Mouse (Mus musculus) forebrain, embryonic 12.5 days (tissue): ENCODE data around the gene Treml4. TPM values are rescaled to one million over a fixed set of nuclear protein-coding genes. Genes with fewer than 3 reads are reported as not detected.

ENCODE experiments used
- ATAC-seq: fragments of 200-750 bp; cut with Nextera tagmentation; 2 replicates; pipeline ENCODE4 v1.8.0; 2017; ENCODE audit warnings: moderate TSS enrichment; ENCODE audit not compliant: low FRiP score
- H3K27ac ChIP-seq: fragments of 300-500 bp; sonication (generic); 2 replicates; pipeline ENCODE4 v1.5.1; 2016; ENCODE audit warnings: mild to moderate bottlenecking
- H3K27me3 ChIP-seq: fragments of 300-500 bp; sonication (generic); 2 replicates; pipeline ENCODE4 v1.6.1; 2016; ENCODE audit warnings: mild to moderate bottlenecking
- H3K36me3 ChIP-seq: fragments of 300-500 bp; sonication (generic); replicated peaks from 2 replicates; pipeline ENCODE4 v1.6.1; 2016; ENCODE audit warnings: mild to moderate bottlenecking
- H3K4me1 ChIP-seq: fragments of 300-500 bp; sonication (generic); 2 replicates; pipeline ENCODE4 v1.6.1; 2016
- H3K4me2 ChIP-seq: fragments of 300-500 bp; sonication (generic); 2 replicates; pipeline ENCODE4 v1.6.1; 2016; ENCODE audit warnings: mild to moderate bottlenecking, moderate library complexity
- H3K4me3 ChIP-seq: fragments of 300-500 bp; sonication (generic); replicated peaks from 2 replicates; pipeline ENCODE4 v1.5.1; 2016; ENCODE audit warnings: mild to moderate bottlenecking
- H3K9ac ChIP-seq: fragments of 300-500 bp; sonication (generic); 2 replicates; pipeline ENCODE4 v1.6.1; 2016; ENCODE audit warnings: mild to moderate bottlenecking
- H3K9me3 ChIP-seq: fragments of 300-500 bp; sonication (generic); 2 replicates; pipeline ENCODE4 v1.6.1; 2016
- WGBS: fragments of 180-500 bp; shearing (Covaris S2); methylation state at CpG from one replicate; pipeline ENCODE4 v1.1.7; 2016; 5-methylcytosine and 5-hydroxymethylcytosine counted together
- polyA plus RNA-seq: library from polyadenylated mRNA; unstranded; fragments of >200 nt; fragmentation: Nextera tagmentation; extraction: Ambion mirVana; gene quantifications from 2 replicates; pipeline ENCODE4 v1.2.1, GENCODE M21; 2016

Gene Treml4
- polyA plus RNA-seq, 1 experiment from 2014 or later = 0.41 TPM

DNA sequence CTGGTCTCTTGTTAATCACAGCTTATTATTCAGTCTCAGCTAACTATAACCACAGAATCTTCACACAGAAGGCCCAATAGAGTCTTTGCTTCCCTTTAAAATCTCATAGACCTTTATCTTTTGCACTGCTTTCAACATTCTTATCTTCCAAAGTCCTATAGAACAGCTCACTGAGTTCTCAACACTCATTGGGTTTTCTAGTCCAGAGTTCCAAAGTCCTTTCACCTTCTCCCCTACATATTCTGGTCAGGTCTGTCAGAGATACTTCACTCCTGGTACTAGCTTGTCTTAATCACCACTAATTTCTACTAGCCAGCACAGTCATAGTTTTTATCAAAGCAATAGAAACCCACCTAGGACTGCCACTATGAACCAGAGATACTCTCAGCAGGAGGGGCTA is 7.5 kb upstream of the Treml4 start:
- Histone ChIP-seq H3K36me3 (no peaks in the 10 kb centered on the region), H3K27ac (no peak overlapping the region), H3K4me3 (no peak overlapping the region), H3K27me3 (0 out of 2 replicates have a peak, but pooled peaks cover 7% of the 10 kb centered on the region), H3K4me1 (0 out of 2 replicates have a peak, but pooled peaks cover 3% of the 10 kb centered on the region), H3K4me2 (no peak overlapping the region), H3K9me3 (peaks cover 9% of the 10 kb centered on the region; the same call in 1 of the 2 replicates), H3K9ac (no peak overlapping the region)
- ATAC-seq = no peak

DNA sequence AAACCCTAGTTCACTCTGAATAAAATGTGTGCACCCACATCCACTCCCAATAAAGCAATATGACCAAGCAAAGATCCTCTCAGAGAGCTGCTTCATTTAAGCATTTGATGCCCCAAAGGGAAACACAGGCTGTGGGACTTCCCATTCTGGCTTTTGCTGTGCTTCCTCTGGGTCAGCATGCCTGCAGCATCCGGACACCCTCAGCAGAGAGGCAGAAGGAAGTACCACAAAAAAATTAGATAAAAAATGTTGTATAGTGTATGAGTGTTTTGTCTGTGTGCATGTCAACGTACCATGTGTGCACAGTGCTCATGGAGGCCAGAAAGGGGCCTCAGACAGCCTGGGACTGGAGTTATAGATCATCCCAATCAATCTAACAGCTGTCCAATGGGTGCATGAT is 2.2 kb upstream of the Treml4 start:
- ATAC-seq = no peak
- Histone ChIP-seq H3K27me3 (no peaks in the 10 kb centered on the region; the same call in 1 of the 2 replicates), H3K4me3 (no peak overlapping the region), H3K36me3 (no peaks in the 10 kb centered on the region), H3K27ac (no peak overlapping the region), H3K4me2 (no peak overlapping the region), H3K4me1 (peaks cover 11% of the 10 kb centered on the region), H3K9me3 (peaks cover 9% of the 10 kb centered on the region; the same call in 1 of the 2 replicates), H3K9ac (no peak overlapping the region)
- 88% methylated on average over 2 of the region's 2 CpGs for WGBS

DNA sequence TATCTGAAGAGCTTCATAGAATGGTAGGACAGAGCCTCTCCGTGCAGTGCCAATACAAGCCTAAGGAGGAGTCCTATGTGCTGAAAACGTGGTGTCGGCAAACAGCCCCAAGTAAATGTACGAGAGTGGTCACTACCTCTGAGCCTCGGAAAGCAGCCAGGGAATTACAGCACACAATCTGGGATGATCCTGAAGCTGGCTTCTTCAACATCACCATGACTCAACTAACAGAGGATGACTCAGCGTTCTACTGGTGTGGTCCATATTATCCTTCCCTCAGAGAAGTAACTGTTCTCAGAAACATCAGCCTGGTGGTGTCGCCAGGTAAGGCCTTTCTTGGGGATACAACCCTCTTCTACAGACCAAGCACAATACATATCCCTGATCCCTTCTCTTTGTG is 567 bp downstream of the Treml4 start:
- Histone ChIP-seq H3K4me1 (peaks cover 11% of the 10 kb centered on the region), H3K27ac (no peak overlapping the region), H3K4me2 (no peak overlapping the region), H3K9ac (no peak overlapping the region), H3K4me3 (no peak overlapping the region), H3K9me3 (no peaks in the 10 kb centered on the region), H3K27me3 (peaks cover 4% of the 10 kb centered on the region), H3K36me3 (no peaks in the 10 kb centered on the region)
- WGBS = 90% methylated on average over 7 of the region's 7 CpGs
- no peak for ATAC-seq

DNA sequence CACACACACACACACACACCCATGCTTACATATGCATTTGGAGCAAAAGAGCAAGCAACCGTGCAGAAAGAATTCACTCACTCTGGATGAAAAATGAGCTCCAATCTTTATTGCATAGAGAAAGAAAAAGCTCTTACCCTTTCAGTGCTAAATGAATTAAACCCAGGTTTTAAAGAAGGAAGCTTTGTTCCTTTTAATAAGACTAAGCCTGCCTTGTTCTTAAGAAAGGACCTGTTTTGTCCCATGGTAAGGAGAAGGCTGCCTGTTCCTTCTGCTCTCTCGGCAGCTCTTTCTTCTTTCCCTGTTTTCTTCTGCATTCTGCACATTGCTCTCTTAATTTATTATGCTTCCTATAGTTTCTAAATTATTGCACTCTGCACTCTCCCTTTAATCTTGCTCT is 2.0 kb downstream of the Treml4 start:
- Histone ChIP-seq H3K9ac (no peak overlapping the region), H3K4me1 (peaks cover 11% of the 10 kb centered on the region), H3K4me3 (no peak overlapping the region), H3K9me3 (no peaks in the 10 kb centered on the region), H3K4me2 (no peak overlapping the region), H3K27ac (0 out of 2 replicates have a peak overlapping the region, but pooled peaks have one; percentile 36), H3K36me3 (no peaks in the 10 kb centered on the region), H3K27me3 (peaks cover 4% of the 10 kb centered on the region)
- ATAC-seq = no peak; the same call in 1 of the 2 replicates
- 6% methylated on average over 2 of the region's 2 CpGs for WGBS

DNA sequence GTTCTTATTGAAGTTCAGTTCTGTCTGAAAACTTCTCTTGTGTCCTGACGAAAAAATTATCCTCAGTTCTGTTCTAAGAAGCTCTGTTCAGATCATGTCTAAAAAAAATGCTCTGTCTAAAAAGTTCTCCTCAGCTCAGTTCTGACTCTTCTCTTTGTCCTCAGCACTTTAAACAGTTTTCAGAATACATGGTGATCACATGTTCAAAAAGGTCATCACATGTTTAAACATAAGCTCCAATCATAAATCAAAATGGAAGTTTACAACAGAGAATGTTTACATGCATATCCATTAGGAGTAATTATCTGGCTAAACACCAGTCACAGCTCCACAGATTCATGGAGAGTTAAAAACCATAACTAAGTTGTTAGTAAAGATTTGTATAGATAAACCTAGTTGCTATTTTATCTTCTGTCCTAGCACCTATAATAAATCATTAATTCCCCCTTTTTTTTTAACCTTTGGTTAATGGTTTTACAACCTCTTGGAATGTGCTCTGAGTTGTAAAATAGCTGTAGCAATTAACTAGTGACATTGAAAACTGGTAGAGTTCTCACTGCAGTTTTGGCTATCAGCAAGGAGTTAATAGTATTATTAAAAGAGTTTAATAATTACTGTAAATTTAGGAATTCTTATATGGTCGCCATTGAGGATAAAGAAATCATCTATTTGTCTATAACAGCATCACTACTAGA is 2.7 kb downstream of the Treml4 start:
- no peaks in the 10 kb centered on the region for H3K36me3 ChIP-seq
- H3K27ac ChIP-seq = 0 out of 2 replicates have a peak overlapping the region, but pooled peaks have one; percentile 36
- H3K4me2 ChIP-seq = no peak overlapping the region
- H3K9ac ChIP-seq = no peak overlapping the region
- no peaks in the 10 kb centered on the region for H3K9me3 ChIP-seq
- 40% methylated on average over 2 of the region's 2 CpGs for WGBS
- H3K4me1 ChIP-seq = peaks cover 11% of the 10 kb centered on the region
- H3K27me3 ChIP-seq = peaks cover 4% of the 10 kb centered on the region
- H3K4me3 ChIP-seq = no peak overlapping the region
- no peak for ATAC-seq

DNA sequence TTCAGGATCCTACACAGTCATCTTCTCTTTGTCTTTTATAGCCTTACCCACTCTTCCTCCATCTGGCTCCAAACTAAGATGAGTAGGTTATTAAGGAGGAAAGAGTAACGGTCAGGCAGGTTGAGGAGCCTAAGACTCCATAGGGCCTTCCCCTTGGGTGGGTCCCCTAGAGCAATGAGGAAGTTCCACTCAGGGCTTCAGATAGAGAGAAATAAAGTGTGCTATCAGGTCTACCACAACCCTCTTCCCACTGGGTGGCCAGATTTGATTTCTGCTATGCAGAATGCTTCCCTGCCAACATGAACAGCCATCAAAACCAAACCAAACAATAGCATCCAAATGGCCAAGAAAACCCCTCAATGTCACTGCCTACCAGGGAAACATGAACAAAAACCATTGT is 3.5 kb downstream of the Treml4 start:
- Histone ChIP-seq H3K9me3 (no peaks in the 10 kb centered on the region), H3K27ac (no peak overlapping the region), H3K36me3 (no peaks in the 10 kb centered on the region), H3K4me3 (no peak overlapping the region), H3K4me1 (peaks cover 11% of the 10 kb centered on the region), H3K9ac (no peak overlapping the region), H3K4me2 (no peak overlapping the region), H3K27me3 (peaks cover 4% of the 10 kb centered on the region)
- 91% methylated on average over 1 of the region's 1 CpGs for WGBS
- ATAC-seq = no peak

DNA sequence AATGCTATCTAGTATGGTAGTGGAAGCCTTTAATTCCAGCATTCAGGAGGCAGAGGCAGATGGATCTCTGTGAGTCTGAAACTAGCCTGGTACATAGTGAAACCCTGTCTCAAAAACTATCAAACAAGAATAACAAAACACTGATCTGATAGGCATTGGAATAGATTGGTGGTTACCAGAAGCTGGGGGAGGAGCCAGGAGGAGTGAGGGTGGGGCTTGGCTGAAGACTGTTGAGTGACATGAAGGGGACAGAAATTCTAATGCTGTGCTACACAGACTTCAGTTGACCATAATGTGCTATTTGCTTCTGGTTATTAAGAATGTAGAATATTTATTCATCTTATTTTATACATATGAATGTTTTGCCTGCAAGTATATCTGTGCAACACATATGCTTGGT is 4.2 kb downstream of the Treml4 start:
- H3K9me3 ChIP-seq = no peaks in the 10 kb centered on the region
- no peak overlapping the region for H3K4me2 ChIP-seq
- H3K27me3 ChIP-seq = peaks cover 4% of the 10 kb centered on the region
- H3K9ac ChIP-seq = no peak overlapping the region
- ATAC-seq = no peak
- peaks cover 11% of the 10 kb centered on the region for H3K4me1 ChIP-seq
- H3K4me3 ChIP-seq = no peak overlapping the region
- no peaks in the 10 kb centered on the region for H3K36me3 ChIP-seq
- H3K27ac ChIP-seq = no peak overlapping the region

GRCm38 (mm10) chr17:48269833-48270232 is 5.7 kb downstream of the Treml4 start:
- WGBS = 77% methylated on average over 4 of the region's 4 CpGs
- H3K4me2 ChIP-seq = no peak overlapping the region
- no peak overlapping the region for H3K27ac ChIP-seq
- H3K4me1 ChIP-seq = peaks cover 11% of the 10 kb centered on the region
- no peaks in the 10 kb centered on the region for H3K36me3 ChIP-seq
- H3K9me3 ChIP-seq = no peaks in the 10 kb centered on the region
- no peak overlapping the region for H3K9ac ChIP-seq
- H3K27me3 ChIP-seq = peaks cover 4% of the 10 kb centered on the region; the same call in 1 of the 2 replicates
- no peak for ATAC-seq
- no peak overlapping the region for H3K4me3 ChIP-seq

DNA sequence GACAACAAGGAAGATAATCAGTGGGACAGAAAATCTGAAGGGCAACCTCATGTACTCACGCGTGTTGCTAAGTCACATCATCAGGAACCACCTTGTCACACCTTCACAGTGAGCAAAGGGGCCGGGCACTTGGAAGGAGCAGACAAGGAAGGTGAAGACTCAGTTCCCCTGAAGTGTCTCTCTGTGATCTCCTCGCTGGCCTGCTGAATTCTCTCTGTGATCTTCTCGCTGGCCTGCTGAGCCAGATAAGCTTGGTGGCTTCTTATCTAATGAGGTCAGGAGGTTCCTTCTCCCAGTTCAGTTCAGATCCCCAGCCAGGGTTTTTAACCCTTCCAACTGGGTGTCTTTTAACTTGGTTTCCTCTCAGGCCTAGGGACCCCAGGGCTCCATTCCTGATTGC is 8.1 kb downstream of the Treml4 start:
- no peak overlapping the region for H3K4me3 ChIP-seq
- ATAC-seq = no peak
- no peak overlapping the region for H3K9ac ChIP-seq
- no peaks in the 10 kb centered on the region for H3K36me3 ChIP-seq
- H3K9me3 ChIP-seq = no peaks in the 10 kb centered on the region
- peaks cover 4% of the 10 kb centered on the region; the same call in 1 of the 2 replicates for H3K27me3 ChIP-seq
- no peaks in the 10 kb centered on the region for H3K4me1 ChIP-seq
- no peak overlapping the region for H3K27ac ChIP-seq
- 80% methylated on average over 5 of the region's 5 CpGs for WGBS
- H3K4me2 ChIP-seq = no peak overlapping the region

DNA sequence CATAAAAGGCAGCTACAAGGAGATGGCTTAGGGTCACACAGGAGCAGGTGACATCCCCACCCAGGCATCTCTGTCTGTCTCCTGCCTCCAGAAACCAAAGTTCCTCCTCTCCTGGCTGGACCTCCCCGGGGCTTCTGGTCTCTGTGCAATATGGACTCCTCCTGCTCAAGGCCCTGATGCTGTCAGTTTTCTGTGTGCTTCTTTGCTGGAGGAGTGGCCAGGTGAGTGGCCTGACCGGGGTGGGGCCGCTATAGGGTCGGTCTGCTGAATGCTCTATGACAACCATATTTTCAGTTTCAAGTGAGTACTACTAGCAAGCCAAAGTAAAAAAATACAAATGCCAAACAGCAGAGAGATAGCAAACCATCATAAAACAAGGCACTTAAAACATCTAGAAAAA is 8.5 kb downstream of the Treml4 start:
- no peak overlapping the region for H3K4me3 ChIP-seq
- no peaks in the 10 kb centered on the region for H3K4me1 ChIP-seq
- ATAC-seq = no peak
- no peaks in the 10 kb centered on the region for H3K36me3 ChIP-seq
- H3K27me3 ChIP-seq = peaks cover under 1% of the 10 kb centered on the region; the same call in 1 of the 2 replicates
- H3K9me3 ChIP-seq = no peaks in the 10 kb centered on the region
- no peak overlapping the region for H3K27ac ChIP-seq
- 88% methylated on average over 4 of the region's 4 CpGs for WGBS
- H3K9ac ChIP-seq = no peak overlapping the region
- no peak overlapping the region for H3K4me2 ChIP-seq

DNA sequence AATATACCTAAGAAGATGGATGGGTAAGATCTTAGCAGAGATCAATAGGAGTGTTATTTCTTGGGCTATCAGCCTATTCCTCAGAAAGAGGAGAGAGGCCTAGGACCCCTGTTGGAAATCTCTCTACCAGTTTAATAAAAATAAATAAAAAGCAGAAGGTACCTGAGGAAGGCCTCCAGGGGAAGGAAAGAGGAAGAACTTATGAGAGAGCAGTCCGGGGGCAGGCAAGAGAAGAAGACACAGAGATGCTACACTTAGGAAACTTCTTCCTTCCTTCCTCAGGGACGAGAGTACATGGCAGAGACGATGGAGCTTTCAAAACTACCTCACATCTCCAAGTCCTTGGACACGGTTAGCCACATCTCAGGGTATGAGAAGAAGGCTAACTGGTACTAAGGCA is 10.0 kb downstream of the Treml4 start:
- Histone ChIP-seq H3K36me3 (no peaks in the 10 kb centered on the region), H3K27me3 (no peaks in the 10 kb centered on the region), H3K27ac (no peak overlapping the region), H3K4me3 (no peak overlapping the region), H3K4me1 (no peaks in the 10 kb centered on the region), H3K4me2 (no peak overlapping the region), H3K9ac (no peak overlapping the region), H3K9me3 (no peaks in the 10 kb centered on the region)
- no peak for ATAC-seq
- 89% methylated on average over 4 of the region's 4 CpGs for WGBS

GRCm38 (mm10) chr17:48274885-48275284 is 10.8 kb downstream of the Treml4 start:
- H3K9ac ChIP-seq = no peak overlapping the region
- peak; percentile 36; the same call in 1 of the 2 replicates for ATAC-seq
- WGBS = 32% methylated on average over 6 of the region's 6 CpGs

GRCm38 (mm10) chr17:48275736-48276135 is 11.6 kb downstream of the Treml4 start:
- Histone ChIP-seq H3K9me3 (no peaks in the 10 kb centered on the region), H3K4me1 (no peaks in the 10 kb centered on the region), H3K4me3 (no peak overlapping the region), H3K27ac (no peak overlapping the region), H3K9ac (no peak overlapping the region), H3K4me2 (no peak overlapping the region), H3K27me3 (no peaks in the 10 kb centered on the region), H3K36me3 (no peaks in the 10 kb centered on the region)
- ATAC-seq = no peak
- 61% methylated on average over 7 of the region's 7 CpGs for WGBS

More at GRCm38 (mm10) chr17:48274885-48275284, 10.8 kb downstream of the Treml4 start:
- Histone ChIP-seq H3K4me3 (no peak overlapping the region), H3K36me3 (no peaks in the 10 kb centered on the region), H3K27ac (no peak overlapping the region), H3K9me3 (no peaks in the 10 kb centered on the region), H3K4me2 (no peak overlapping the region), H3K4me1 (no peaks in the 10 kb centered on the region), H3K27me3 (no peaks in the 10 kb centered on the region)
